Mouse (Mus musculus) 3T3-L1 (cell line): ENCODE results near the gene Gm47955.
"Not testable (repeated sequence)": the region's sequence is repeated elsewhere in the genome, so short reads cannot be mapped to it uniquely, and the experiment has no call there.

Experiments used
- DNase-seq: peaks from one replicate; pipeline ENCODE4 v3.0.0-alpha.2; 2015; ENCODE audit warnings: low read depth, low spot score

Gm47955 gene

DNA sequence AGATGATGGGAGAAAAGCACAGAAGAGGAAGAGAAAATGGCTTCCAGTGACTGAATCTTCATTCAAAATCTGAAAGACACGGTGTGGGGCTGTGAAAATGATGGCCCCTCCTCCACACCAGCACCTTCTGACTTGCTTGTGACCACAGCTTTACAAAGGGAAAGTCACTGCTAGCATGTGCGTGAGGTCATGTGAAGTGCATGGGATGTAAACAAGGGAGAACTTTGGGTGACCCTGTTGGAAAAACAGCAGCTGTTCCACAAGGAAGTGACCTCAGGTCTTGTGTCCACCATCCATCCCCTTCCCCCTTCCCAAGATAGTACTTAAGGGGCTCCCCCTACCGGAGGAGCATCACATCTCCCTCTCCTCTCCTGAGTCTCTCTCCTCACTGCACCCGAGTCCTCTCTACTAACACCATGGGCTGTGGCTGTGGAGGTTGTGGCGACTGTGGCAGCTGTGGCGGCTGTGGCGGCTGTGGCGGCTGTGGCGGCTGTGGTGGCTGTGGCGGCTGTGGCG lies at the start of gene Gm47955:
TSS of gene Gm47955 (plus strand) at position 417 of the 516 bp plus-strand sequence.
- DNase-seq, result no peak

DNA sequence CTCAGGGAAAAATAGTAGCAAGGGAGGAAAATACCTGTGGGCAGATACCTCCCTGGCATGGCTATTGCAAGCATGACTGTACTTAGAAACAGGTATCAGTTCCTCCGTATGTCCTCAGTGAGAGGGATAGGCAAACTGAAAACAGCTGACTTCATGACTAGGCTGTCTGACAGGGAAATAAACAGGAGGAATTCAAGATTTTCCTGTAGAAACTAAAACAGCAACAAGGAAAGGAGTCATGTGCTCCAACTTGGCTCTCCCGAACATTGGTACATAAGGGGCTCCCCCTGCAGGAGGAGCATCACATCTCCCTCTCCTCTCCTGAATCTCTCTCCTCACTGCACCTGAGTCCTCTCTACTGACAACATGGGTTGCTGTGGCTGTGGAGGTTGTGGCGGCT lies 47.1 kb upstream of the Gm47955 start, which contains the start of gene A030005L19Rik:
TSS of gene A030005L19Rik (plus strand) at position 301 of the 400 bp plus-strand sequence.
- peak; percentile 37 for DNase-seq

DNA sequence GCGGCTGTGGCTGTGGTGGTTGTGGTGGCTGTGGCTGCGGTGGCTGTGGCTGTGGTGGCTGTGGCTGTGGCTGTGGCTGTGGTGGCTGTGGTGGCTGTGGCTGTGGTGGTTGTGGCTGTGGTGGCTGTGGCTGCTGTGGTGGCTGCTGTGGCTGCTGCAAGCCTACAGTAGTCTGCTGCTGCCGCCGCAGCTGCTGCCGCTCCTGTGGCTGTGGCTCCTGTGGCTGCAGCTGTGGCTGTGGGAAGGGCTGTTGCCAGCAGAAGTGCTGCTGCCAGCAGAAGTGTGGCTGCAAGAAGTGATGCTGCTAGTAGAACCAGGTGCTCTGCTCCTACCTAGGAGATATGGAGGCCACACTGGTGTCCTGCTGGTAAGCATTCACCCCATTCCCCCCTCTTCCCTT lies 46.7 kb upstream of the Gm47955 start:
- not testable (repeated sequence) for DNase-seq

DNA sequence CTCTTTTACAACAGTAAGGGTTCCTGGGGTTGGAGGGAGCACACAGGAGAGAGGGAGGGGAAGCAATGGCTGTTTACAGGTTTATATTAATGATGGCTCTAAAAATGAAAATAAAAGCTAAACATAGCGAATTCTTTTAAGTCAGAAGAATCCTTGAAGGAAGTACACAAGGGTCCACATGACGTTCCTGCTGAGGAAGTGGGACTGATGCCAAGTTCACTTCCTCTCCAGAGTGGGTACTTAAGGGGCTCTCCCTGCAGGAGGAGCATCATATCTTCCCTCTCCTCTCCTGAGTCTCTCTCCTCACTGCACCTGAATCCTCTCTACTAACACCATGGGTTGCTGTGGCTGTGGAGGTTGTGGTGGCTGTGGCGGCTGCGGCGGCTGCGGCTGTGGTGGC lies 35.4 kb upstream of the Gm47955 start, which contains the start of gene A030014E15Rik:
TSS of gene A030014E15Rik (plus strand) at position 268 of the 400 bp plus-strand sequence.
- no peak for DNase-seq

DNA sequence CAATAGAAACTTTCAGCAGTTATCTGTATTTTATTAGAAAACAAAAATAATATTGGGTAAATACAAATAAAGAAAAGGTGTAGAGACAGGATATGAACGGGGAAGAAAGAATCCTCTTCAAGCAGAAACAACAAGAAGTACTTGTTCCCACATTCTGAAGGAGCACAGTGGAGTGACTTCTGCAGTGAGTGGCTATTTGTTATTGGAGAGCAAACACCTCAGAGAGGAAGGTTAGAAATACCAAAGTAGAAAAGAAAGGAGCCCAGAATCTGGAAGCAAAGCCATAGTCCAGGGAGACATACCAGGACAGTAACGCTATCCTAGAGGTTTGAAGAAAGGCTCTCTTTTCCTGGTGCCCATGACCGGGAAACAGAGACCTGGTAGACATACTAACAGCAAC lies 29.5 kb upstream of the Gm47955 start:
- not testable (repeated sequence) for DNase-seq

DNA sequence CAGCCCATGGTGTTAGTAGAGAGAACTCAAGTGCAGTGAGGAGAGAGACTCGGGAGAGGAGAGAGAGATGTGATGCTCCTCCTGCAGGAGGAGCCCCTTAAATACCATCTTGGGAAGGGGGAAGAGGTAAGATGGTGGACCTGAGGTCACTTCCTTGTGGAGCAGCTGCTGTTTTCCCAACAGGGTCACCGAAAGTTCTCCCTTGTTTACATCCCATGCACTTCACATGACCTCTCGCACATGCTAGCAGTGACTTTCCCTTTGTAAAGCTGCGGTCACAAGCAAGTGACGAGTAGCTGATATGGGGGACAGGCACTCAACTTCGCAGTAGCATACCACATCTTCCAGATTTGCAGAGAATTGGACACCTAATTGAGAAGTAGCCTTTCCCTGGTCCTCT lies 28.8 kb upstream of the Gm47955 start, which contains the start of gene Gm6217:
TSS of gene Gm6217 (minus strand) at position 74 of the 400 bp plus-strand sequence.
- not testable (repeated sequence) for DNase-seq

DNA sequence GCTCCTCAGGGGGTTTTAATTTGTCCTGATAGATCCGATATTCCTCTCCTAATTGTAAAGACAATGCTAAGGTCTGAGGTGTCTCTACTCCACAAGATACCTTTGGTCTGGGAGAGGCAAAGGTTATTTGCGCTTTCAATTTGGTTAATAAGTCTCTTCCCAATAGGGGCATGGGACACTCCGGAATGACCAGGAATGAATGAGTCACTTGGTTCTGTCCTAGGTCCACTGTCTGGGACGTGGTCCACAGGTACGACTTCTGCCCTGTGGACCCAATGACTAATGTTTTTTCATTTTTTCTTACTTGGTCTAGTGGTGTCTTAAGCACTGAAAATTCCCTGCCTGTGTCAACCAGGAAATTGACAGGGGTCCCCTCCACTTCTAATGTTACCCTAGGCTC lies 21.4 kb upstream of the Gm47955 start:
- DNase-seq, result no peak

DNA sequence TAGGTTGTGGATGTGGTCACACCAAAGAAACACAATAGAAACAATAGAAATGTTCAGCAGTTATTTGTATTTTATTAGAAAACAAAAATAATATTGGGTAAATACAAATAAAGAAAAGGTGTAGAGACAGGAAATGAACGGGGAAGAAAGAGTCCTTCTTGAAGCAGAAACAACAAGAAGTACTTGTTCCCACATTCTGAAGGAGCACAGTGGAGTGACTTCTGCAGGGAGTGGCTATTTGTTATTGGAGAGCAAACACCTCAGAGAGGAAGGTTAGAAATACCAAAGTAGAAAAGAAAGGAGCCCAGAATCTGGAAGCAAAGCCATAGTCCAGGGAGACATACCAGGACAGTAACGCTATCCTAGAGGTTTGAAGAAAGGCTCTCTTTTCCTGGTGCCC lies 17.6 kb upstream of the Gm47955 start:
- not testable (repeated sequence) for DNase-seq

DNA sequence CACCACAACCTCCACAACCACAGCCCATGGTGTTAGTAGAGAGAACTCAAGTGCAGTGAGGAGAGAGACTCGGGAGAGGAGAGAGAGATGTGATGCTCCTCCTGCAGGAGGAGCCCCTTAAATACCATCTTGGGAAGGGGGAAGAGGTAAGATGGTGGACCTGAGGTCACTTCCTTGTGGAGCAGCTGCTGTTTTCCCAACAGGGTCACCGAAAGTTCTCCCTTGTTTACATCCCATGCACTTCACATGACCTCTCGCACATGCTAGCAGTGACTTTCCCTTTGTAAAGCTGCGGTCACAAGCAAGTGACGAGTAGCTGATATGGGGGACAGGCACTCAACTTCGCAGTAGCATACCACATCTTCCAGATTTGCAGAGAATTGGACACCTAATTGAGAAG lies 16.8 kb upstream of the Gm47955 start, which contains the start of gene A030003K21Rik:
TSS of gene A030003K21Rik (minus strand) at position 94 of the 400 bp plus-strand sequence.
- DNase-seq, result not testable (repeated sequence)

DNA sequence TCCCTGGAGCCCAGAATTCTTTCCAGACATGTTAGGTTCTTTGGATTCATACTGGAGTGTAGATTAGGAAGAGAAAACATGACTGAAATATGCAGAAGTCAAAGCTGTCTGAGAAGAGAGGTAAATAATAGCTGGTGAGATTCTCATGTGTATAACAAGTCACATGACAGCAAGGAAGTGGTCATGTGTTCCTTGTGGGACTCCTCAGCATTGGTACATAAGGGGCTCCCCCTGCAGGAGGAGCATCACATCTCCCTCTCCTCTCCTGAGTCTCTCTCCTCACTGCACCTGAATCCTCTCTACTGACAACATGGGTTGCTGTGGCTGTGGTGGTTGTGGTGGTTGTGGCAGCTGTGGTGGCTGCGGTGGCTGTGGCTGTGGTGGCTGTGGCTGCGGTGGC lies 14.1 kb upstream of the Gm47955 start:
- DNase-seq, result not testable (repeated sequence)

DNA sequence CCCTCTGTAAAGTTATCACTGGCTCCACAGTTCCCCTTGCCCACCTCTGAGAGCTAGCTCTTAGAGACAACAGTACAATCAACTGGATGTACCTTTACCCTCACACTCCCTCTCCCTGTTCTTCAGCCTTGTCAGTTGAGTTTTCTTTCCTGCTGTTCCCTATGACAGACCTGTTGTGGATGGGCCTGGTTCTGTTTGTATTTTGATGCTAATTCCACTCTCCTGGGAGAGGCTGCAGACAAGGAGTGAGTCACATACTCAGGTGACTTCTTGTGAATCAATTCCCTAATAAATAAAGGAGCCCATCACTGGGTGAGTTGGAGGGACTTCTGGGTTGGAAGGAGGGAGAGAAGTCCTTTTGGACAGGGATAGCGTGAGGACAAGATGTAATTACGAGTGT lies 11.5 kb upstream of the Gm47955 start:
- no peak for DNase-seq

DNA sequence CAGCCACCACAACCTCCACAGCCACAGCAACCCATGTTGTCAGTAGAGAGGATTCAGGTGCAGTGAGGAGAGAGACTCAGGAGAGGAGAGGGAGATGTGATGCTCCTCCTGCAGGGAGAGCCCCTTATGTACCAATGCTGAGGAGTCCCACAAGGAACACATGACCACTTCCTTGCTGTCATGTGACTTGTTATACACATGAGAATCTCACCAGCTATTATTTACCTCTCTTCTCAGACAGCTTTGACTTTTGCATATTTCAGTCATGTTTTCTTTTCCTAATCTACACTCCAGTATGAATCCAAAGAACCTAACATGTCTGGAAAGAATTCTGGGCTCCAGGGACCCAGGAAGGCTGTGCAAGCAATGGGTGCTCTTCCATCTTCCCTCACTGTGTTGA lies 4.2 kb upstream of the Gm47955 start, which contains the start of gene Gm7544:
TSS of gene Gm7544 (minus strand) at position 101 of the 400 bp plus-strand sequence.
- DNase-seq, result not testable (repeated sequence)

DNA sequence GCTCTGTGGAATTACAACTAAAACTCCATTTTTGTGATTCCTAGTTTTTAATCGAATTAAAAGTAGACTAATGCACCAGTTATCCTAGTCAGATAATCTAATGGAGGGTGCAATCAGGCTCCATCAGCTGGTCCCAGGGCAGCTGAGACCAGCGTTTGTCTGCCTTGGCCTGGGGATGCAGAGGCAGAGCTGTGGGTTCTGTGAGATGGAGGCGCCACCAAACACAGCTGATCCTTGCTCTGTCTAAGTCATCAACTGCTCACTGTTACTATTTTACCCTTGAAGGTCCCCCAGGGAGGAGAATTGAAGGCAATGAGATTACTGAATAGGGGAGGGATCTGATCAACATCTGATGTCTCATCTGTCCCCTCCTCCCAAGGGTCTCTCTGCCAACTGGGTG lies 6.3 kb downstream of the Gm47955 start:
- DNase-seq, result no peak

DNA sequence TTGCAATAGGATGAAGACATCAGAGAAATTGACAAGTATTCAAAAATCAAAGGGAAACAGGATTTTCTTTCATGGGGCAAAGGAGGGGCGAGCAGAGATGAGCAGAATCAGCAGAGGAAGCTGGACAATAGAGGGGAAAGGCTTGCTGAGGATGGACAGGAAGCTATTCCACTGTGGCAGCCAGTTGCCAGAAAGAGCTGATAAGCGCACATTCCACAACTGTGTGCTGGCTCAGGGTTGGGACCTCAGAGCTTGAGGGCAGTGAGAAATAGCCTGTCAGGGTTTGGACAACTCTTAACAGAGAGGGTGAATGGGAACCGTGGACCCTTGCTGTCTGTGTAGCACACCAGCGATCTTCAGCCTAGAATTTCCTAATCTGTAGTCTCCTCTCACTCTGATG lies 12.0 kb downstream of the Gm47955 start:
- peak; percentile 90 for DNase-seq

DNA sequence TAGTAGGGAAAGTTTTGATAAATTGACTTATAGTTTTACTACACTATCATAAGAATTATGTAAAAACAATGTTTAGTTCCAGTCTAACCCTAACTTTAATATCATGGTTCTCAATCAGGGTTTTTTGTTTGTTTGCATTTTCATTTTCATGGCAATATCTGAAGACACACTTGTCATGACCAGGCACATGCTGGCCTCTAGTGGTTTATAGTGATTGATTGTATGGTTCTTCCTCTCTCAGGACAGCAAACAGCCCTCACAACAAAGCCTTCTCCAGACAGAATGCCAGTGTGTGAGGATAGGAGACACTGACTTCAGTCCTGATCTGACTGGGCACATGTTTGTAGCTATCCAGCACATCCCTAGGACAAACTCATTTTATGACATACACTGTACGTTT lies 13.2 kb downstream of the Gm47955 start:
- peak; percentile 52 for DNase-seq

DNA sequence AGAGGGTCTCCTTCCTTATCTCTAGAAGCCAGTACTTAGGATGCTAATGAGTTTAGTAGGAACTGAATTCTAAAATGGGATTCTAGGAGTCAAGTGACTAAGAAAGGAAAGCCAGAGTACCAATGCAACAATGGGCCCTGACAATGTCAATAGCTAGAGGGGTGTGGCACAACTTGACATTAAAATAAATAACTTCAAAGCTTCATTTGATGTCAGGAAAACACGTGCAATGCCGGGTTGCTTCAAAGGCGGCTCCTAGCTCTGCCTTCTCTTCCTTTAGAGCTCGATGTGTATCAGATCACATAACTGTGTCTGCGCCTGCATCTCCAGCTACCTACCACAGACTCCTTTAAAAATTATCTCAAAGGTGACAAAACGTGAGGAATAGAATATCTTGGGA lies 13.8 kb downstream of the Gm47955 start:
- no peak for DNase-seq

DNA sequence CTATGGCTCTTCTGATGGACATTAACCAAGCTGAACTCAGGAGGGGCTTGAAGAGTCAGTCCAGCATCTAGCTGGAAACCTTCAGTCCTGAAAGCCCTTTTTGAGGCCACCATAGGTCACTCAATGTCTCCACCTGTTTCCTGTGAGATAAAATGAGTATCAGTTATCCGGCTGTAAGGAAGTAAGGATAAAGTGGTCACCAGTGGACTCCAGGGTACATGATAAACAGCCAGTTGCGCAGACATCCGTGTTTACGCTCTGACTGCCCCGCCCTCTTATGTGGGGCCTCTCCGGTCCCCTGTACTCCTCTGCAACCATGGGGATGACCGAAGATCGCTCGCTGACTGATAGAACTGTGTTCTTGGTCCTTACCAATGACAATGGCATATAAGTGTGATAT lies 14.3 kb downstream of the Gm47955 start:
- no peak for DNase-seq

DNA sequence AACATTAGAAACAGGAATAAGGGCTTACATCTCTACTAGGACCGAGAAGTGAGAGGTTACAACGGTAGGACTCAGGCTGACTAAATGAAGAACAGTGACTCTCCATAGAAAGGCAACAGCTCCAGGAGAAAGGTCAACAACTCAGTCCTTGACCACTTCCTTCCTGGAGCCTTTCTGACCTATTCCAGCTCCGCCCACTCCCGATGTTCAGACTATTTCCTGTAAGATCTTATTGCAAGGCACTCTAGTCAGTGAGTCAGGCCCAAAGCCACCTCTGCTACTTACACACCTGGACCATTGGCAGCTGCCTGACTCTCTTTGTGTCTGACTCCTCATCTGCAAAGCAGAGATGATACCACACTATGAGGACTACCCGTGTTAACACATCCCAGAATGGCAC lies 15.7 kb downstream of the Gm47955 start:
- peak; percentile 60 for DNase-seq

DNA sequence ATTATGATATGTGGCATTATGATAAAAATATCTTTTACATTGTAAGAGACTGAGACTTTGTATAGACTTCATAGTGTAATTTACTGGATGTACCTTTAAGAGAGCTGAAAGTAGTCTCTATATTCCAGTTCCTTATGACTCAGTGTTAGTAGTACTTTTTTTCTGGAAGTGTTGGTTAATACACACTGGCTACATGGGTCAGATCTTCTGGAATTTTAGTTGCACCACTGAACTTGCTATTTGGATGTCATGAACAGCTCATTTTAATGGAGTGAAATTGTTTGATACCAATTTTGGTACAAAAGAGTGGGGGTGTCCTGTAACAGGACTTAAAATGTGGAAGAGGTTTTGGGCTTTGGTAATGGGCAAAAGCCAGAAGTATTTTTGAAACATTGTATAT lies 17.8 kb downstream of the Gm47955 start:
- peak; percentile 23 for DNase-seq

DNA sequence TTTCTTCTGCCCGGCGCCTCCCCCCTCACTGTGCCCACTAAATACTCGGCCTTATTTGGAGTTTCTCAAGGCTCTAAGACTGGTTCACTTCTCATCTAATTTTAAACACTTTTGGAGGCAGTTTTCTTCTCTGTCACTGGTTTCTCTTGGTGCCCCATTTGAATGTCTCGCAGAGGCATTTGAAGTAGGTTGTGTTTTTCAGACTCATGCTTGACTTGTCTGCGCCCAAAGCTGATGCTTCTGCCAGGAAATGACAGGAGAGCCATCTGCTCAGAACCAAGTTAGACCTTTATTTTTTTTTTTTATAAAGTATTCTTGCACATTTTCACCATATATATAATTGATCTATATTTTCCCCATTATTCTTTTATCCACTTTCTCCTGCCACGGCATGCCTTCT lies 26.7 kb downstream of the Gm47955 start:
- no peak for DNase-seq

DNA sequence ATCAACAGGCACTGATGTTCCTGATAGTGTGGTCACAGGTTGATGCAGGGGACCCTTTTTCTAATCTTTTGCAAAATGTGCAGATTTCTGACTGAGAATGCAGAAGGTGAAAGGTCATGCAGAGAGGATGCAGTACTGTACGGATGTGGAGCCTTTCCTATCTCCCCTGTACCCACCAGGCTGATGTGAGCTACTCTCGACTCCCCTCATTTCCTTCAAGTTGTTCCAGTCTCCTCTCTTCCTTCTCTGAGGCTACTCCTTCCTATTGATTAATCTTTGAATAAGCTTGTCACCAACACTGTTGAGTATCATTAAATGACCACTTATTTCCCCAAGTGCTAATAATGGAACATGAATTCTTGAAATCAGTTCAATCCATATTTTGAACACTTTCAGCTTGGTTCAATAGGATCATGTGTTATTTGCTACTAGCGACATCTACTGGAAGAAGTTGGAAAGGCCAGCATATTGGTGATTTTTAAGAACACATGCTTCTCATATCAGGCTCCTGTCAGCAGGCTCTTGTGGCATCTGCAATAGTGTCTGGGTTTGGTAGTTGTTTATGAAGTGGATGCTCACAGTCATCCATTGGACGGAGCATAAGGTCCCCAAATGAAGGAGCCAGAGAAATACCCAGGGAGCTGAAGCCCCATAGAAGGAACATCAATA lies 27.6 kb downstream of the Gm47955 start:
- peak; percentile 89 for DNase-seq

DNA sequence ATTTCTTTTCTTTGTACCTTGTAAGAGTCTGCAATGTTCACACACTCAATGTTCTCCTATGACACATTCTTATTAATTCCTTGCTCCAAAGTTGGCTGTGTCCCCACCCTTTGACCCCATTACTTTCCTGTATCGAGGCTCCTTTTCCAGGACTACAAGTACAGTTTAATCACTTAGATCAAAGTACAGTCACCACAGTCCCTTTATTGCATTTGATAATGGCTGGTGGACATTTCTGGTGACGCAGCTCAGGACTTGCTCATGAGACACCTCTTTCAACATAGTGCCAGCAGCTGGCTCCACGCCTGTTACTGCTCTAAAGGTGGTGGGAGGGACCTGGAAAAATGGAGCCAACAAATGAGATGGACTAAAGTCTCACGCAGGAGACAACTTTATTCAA lies 31.0 kb downstream of the Gm47955 start:
- DNase-seq, result no peak

DNA sequence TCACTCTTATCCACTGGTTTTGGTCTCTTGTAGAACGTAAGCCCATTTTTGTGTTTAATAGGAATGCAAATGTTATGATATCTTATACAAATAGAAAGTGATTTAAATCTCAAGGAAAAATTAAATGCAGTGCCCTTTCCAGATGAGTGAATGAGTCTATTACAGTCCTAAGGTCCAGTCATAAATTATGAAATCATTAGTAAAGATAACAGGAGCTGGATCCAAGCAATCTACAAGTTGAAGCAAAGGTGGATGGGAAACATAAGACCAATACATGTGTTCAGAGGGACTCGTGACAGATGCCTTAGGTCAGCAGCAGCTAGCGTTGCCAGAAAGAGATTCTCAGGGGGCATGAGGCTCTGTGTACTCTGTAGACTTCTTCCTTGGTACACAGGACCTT lies 31.5 kb downstream of the Gm47955 start:
- DNase-seq, result no peak
